Mouse (Mus musculus) right cerebral cortex, postnatal 10 days (tissue): ENCODE results near the gene Rab3gap2.
"Not testable (repeated sequence)": the region's sequence is repeated elsewhere in the genome, so short reads cannot be mapped to it uniquely, and the experiment has no call there.

ENCODE experiments used
- DNase-seq, 2 experiments: peaks; one replicate each; pipeline ENCODE4 v3.0.0; 2021; ENCODE audit warnings: low spot score in 2 of 2

Gene Rab3gap2

DNA sequence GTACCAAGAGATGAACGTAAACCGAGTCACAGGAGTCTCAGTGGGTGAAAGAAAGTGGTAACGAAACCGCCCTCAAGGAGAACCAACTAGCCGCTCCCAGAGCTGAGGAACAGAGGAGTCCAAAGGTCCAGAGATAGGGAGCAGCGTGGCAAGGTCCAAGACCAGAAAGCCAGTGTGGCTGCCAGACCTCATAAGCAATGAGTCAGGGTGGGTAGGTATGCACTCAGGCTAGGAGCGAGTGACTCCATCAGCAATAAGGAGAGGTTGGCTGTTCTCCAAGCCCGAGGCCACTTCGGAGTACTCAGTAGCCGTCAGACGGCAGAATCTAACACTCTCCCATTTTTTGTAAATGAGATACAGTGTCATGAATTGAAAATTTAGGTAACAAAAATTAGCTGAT is 78.9 kb downstream of the Rab3gap2 start:
- DNase-seq = no peak

DNA sequence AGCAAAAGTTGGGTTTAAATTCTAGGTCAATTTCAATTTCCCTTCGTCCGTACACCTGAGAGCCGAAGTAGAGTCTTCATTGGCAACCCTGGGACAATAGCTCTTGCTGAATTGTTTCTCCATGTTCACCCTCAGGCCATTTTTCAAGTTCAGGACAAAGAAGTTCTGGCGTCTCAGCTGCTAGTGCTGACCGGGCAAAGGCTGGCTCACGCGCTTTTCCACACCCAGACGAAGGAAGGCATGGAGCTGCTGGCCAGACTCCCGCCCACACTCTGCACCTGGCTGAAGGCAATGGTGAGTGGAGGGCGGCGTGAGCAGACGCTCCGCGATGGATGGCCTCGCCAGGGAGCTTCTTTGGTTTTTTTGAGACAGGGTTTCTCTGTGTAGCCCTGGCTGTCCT is 79.3 kb downstream of the Rab3gap2 start:
- no peak for DNase-seq

DNA sequence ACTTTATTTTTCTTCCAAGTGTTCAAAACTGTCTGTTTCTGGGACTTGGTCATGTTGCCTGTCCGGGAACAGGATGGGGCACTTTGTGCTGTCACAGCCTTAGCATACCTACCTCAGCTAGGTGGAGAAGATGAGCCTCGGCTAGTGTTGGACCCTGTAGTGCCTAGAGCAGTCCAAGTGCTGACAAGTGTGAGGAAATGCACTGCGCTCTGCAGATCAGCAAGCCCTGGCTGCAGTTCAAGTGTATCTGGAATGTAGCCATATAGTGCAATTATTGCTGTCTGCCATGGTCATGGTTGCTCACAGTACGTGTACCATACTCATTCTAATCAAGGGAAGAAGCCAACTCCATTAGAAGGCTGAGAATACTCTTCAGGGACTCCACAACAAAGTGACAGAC is 80.8 kb downstream of the Rab3gap2 start:
- DNase-seq = peak; percentile 48 to 53

DNA sequence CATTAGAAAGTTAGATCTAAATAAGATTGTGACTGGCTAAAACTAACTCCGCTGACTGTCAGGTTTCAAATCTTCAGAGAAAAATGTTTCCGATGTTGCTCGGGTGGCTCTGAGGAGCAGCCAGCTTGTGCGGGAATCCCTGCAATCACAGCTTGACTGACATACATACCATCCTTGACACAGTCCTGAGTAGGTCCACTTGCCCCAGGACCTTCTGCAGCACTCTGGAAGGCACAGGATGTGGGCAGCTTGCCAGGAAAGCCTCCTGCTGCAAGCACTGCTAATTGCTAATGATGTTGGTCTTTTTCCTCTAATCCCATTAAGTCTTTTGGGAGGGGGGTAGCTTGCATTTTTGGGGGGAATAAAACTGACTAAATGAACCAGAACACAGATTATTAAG is 81.3 kb downstream of the Rab3gap2 start:
- peak; percentile 54 to 68 for DNase-seq

DNA sequence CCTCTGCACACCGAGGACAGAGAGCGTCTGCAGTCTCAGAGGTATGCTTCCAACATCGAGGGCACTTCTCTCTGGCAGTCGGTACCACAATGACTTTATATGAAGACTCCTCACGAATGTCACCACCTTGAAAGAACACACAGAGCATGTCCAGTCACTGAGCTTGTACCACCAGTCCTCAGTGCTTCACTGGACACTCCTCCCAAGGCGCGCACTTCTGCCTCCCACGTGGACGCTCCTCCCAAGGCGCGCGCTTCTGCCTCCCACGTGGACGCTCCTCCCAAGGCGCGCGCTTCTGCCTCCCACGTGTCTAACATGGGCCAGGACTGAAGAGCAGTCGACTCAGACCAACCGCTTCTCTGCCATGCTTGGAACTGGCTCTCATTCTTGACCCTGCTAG is 83.1 kb downstream of the Rab3gap2 start:
- DNase-seq = no peak

DNA sequence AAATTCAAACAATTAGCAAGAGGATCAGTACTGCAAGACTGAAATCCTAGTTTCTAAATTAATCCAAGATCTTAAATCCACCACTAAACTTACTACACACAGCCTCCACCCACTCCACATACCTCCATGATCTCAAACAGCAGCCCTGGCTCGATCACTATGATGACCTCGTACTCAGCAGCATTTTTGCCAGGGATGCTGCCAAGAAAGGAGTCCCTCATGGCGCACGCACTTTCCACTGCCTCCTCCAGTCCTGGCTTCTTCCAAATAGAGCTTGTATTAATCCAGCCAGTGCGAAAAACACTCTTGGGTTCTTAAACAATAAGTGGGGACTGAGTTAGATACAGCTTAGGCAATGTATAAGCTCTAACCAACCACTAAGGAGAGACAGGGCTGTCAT is 85.3 kb downstream of the Rab3gap2 start:
- DNase-seq = no peak

DNA sequence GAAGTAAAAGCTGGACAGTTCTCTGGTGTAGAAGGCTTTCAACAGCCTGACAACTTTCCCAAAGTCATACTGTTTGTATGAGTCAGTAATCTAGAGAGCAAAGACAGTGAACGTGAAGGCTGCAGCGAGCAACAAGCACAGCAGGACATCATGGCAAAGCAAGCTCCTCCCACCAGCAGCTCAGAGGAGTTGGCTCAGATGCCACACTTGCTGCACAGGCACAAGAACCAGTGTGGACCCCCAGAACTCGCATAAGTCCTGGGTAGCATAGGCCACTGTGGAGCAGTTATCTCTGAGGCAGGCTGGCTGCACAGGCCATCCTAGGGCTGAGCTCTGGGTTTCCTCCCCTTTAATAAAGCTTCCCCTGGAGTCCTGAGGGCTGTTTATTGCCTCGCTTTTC is 87.4 kb downstream of the Rab3gap2 start:
- DNase-seq = no peak

DNA sequence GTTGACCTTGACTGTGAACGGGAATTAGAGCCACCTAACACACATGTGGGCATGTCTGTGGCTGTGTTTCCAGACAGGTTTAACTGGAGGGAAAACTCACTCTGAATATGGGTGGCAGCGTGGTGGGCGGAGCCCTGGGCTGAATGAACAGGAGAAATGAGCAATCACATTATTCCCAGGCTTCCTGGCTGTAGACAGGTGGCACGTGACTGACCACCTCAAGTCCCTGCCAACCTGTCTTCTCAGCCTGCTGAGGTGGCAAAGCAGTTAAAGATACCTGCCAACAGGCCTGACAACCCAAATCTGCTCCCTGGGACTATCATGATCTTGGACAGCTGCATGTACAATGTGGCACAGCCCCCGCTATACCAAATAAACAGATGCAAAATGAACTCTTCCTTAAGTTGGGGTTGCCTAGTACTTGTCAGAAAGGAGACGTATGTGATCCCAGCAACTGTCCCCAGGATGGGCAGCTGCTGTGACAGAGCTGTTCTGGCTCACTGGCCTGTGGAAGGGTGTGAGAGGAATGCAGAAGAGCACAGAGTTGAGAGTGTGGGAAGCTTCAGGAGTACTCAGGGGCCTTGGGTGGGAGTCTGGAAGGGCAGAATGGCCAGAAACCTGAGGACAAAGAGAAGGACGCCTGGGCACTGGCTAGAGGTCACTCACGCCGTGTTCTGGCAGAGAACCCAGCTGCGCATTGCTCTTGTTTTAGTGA is 88.9 kb downstream of the Rab3gap2 start:
- DNase-seq = no peak

DNA sequence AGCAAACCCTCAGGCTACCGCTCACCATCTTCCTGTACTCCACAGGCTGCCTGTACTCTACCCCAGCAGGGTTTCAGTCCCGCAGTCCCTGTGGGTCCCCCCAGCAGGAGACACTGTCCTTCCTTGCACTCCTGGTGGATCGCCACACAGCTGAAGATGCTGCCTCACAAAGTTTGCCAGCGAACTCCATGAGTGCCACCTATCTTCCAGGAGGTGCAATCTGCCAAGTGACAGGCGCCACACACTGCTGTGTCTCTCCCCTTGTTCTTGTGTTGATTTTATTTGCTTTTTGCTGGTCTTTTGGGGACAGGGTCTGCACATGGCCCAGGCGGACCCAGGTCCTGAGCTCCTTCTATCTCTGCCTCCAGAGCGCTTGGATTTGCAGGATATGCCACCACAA is 92.9 kb downstream of the Rab3gap2 start:
- DNase-seq = no peak

DNA sequence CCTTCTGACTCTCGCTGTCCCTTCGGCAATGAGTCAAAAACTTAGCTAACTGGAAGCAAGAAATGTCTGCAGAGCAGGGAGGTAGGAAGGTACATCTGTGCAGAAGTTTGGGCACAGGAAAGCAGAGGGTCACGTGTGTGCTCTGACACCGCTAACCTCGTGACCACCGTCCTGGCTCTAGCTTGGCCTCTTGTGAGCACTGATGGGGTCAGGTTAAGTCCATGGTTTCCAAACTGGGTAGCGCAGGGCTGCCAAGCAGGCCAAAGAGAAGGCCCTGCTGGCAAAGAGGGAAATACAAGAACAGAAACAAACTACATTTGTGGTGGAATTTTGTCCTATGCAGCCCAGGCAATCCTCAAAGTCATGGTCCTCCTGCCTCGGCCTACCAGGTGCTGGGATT is 94.6 kb downstream of the Rab3gap2 start:
- no peak for DNase-seq

DNA sequence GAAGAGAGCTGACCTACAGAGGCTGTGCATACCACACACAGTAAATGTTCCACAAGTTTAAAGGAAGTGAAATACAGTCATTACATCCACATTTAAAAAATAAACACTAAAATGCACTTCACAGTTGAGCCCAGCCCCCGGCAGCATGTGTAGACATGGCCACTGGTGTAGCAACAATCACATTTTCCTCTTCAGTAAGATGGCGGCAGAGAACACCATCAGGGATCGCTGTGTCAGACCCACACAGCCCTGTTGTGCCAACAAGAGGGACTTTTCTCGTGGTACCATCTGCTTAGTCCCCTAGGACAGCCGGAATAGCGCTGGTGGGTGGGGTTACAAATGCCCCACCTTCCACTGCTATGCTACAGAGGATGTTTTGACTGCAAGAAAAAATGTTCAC is 98.9 kb downstream of the Rab3gap2 start:
- DNase-seq = no peak

DNA sequence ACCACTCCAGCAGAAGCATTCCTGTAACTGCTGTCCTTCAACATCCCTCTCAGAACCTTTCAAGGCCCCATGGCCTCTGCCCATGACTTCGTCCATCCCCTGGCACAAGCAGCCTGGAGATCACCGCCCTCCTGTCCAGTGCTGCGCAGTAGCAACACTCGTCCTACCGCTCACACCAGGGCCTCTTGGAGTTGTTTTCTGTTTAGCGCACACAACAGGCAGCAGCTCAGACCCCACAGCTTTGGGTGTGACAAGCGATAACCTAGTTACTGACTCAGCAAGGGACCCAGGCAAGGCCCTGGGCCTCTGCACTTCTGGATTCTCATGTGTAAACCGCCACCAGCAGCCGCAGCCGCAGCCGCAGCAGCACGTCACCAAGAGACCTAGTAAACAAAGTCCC is 102.9 kb downstream of the Rab3gap2 start:
- no peak for DNase-seq

DNA sequence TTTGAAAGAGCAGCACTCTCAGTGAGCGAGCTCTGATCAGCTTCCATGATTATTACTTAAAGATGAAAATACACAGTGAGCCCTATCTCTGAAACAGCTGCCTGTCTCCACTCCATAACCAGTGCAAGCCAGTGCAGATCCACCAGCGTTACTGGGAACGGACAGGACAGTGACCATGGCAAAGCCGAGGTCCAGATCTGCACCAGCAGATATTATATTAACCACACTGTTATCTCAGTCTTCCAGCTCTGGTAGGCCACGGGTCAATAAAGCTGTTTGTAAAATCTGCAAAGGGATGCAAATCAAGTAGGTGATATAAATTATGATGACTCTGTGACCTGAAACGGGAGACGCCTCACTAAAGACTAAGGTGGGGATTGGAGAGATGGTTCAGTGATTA is 103.7 kb downstream of the Rab3gap2 start:
- DNase-seq = no peak

DNA sequence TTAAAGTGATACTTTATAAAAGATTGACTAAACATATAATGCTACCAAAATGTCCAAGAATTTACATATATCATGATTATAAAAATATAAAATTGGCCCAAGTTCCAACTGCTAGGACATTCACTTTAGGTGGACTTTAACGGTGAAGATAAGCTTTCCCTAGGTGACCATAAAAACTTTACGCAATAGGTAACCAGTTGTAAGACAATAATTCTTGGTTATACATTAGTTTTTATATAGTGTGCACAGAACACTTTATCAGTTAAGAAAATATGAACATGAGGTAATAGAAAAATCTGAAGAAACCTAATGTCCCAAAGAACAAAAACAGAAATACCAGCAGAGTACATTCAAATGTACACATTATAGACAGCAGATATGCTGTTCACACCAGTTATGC is 104.4 kb downstream of the Rab3gap2 start:
- DNase-seq = no peak

DNA sequence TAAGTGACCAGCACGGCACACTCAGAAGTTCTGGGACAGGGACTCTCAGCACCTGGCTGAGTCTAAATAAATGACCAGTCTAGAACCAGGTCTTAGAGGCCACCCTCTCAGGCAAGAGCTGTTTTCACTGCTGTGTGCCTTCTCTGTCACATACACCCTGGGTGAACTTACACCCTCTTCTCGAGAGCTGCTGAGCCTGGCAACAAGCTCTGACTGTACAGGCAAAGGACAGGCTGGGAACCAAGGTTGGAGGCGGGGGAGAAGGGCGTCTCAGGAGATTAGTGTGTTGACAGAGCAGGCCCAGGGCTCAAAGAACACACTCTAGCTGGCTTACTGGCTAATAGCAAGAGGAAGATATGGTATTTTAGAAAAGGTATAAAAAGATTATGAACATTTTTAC is 105.0 kb downstream of the Rab3gap2 start:
- DNase-seq = no peak

DNA sequence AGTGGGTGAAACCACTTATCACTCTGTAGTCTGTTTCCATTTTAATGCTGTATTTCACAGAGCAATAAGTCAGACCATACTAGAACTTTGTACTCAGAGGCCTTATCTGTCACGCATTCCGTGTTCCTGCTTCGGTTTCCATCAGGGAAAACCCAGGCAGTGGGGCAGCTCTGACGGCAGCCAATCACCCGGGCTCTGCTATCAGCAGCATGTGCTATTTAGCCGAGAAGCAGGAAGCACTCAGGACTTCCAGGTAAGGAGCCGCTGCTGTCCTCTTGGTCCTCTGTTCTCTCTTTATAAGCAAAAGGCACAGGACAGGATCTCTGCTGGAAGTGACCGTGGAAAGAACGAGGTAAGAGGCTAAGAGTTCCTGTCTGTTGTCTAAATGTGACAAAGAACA is 108.0 kb downstream of the Rab3gap2 start:
- DNase-seq = no peak

DNA sequence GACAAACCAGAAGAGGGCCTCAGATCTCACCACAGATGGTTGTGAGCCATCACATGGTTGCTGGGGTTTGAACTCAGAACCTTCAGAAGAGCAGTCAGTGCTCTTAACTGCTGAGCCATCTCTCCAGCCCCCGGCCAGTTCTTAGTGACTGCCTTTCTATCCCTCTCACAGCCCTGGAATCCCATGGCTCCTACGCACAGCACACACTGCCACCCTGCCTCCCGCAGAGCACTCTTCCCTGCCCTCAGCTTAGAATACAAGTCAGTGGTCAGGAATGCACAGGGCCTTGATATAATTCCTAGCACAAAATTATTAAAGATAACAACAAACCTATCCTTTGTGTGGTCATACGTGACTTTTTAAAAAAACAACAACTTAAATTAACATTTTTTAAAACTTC is 110.6 kb downstream of the Rab3gap2 start:
- DNase-seq = no peak

DNA sequence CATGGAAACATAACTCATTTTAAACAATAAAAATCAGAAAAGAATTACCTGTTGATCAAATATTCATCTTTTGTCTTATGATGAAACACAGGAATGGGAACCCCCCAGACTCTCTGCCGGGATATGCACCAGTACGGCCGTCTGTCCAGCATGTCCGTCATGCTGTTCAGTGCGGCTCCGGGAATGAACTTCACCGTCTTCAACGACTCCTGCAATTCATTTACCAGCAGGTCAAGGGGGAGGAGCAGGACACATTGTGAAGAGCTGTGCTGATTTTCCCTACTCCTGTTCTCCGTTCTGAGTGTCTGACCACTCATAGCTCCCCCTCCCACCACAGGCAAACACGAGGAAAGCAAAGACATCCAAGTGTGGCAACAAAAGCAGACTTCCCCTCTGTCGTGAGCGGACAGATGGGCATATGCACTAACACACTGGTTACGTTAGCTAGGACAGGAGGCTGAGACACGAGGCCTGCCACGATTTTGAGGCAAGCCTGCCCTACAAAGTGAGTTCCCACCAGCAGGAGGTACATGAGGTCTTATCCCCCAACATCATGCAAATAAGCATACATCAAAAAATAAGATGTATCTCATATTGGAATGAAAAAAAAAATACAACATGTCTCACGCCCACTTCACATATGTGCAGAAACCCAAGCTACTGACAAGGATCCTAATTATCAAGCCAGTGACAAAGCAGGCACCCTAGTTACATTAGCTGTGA is 112.1 kb downstream of the Rab3gap2 start:
- DNase-seq = peak; percentile 39 to 59

DNA sequence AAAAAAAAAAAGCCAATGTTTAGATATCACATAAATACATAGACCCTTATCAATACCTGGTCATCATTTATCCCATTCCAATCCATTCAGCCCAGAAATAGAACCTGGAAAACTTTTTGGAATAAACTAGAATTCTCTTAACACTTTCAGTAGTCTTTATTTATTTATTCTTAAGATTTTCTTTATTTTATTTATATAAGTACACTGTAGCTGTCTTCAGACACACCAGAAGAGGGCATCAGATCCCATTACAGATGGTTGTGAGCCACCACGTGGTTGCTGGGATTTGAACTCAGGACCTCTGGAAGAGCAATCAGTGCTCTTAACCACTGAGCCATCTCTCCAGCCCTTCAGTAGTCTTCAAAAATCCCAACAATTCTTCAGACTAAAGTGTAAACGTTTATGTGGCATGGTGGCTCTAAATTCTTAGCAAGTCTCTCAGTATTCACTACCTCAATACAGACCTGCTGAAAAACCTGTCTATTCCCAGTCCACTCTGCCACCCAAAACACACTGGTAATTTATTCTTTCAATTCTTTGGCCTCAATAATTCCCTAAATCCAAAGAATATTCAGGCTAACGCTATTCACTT is 123.9 kb downstream of the Rab3gap2 start:
- not testable (repeated sequence) for DNase-seq

DNA sequence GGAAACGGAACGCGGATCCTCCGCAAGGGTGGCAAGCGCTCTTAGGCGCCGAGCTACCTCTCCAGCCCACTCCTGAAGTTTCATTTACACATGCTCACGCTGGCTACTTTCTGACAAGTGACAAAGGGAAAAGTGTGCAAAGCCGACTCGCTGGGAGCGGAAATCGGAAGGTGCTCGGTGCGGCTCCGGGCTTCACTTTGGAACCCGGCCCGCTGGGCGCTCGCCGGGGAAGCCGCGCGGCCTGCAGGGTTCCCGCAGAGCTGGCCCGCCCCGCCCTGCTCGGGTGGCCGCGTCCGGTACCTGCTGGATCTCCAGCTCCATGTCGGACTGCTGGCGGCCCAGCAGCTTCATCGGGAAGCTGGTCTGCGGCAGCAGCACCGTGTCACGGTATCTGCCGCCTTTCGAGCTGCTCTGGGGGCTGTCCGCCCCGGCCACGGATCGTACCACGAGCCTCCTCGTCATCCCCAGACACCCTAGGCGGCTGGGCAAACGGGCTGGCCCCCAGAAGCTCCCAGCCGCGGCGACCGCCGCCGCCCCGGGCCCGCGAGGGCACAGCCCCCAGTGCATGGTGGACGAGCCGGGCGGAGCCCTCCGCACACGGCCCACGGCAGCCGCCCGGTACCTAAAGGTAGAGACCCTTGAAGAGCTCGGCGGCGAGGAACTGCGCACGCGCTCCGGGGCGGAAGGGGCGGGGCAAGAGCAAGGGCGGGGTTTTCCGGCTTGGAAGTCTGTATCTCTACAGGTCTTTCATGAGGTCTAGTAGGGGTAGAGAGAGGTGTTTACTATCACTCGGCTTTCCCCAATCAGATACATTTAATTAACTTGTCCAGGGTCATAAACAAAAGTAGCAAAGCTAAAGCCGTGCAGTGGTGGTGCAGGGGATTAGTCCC is 125.0 kb downstream of the Rab3gap2 start, which contains the start of gene Iars2:
Gene Iars2, minus strand, starts transcription at position 676 of the 890 bp plus-strand sequence.
- DNase-seq = peak; percentile 92 to 94

DNA sequence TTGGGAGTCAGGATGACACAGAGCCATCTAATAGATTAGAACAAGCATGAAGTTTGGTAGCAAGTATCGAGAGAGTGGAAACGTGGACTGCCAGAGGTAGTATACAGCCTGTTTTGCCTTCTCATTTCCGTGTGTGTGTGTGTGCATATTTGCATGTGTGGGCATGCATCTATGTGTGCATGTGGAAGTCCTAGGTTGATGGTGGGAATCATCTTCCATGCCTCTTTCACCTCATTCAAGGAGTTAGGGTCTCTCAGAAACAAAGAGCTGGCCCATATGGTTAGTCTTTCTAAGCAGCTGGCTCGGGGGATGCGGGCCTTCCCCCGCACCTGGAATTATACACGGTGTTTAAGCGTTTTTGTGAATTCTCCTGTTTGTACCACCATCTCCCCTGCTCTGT is 125.9 kb downstream of the Rab3gap2 start:
- DNase-seq = no peak

DNA sequence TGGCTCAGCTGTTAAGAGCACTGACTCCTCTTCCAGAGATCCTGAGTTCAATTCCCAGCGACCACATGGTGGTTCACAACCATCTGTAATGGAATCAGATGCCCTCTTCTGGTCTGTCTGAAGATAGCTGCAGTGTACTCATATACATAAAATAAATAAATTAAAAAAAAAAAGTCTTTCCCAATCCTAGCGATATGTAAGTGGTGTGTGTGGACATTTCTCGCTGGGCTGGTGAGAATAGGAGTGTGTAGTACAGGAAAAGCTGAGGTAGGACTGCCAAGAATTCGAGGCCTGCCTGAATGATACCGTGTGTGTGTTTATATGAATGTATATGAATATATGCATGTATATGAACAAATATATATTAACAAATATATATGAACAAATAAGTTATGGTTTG is 127.4 kb downstream of the Rab3gap2 start:
- DNase-seq = no peak
